Mouse (Mus musculus) Muller cell, postnatal 12 days (primary cell): ENCODE measurements around the gene Gnat1.
A peak's percentile ranks its signal among the peaks of the same experiment; 100 is the strongest.

Experiments used
- DNase-seq: peaks from one replicate; pipeline ENCODE4 v3.0.0-alpha.2; 2015; ENCODE audit errors: inconsistent ontology term

The Gnat1 gene

DNA sequence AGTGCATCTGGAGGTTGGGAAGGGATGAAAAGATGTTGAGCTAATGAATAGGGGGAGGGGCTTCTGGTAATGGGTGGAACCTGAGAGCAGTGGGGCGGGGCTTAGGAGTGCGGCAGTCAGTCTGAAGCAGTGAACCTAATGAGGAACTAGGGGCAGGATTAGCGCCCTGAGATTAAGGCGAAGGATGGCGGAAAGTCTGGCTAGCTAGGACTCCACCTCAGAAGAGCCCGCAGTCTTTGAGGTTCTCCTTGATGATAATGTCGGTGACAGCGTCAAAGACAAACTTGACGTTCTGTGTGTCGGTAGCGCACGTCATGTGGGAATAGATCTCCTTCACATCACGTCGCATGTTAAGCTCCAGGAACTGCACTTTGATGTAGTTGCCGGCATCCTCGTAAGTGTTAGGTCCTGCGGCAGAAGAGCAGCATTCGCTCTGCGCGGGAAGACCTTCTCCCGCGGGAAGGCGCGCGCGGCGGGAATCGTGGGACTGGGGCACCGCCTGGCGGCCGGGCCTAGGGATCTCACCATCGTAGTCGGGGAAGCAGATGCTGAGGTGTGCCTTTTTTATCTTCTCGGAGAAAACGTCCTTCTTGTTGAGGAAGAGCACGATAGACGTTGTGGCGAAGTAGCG, 3.7 kb downstream of the Gnat1 start:
- peak; percentile 83 for DNase-seq

DNA sequence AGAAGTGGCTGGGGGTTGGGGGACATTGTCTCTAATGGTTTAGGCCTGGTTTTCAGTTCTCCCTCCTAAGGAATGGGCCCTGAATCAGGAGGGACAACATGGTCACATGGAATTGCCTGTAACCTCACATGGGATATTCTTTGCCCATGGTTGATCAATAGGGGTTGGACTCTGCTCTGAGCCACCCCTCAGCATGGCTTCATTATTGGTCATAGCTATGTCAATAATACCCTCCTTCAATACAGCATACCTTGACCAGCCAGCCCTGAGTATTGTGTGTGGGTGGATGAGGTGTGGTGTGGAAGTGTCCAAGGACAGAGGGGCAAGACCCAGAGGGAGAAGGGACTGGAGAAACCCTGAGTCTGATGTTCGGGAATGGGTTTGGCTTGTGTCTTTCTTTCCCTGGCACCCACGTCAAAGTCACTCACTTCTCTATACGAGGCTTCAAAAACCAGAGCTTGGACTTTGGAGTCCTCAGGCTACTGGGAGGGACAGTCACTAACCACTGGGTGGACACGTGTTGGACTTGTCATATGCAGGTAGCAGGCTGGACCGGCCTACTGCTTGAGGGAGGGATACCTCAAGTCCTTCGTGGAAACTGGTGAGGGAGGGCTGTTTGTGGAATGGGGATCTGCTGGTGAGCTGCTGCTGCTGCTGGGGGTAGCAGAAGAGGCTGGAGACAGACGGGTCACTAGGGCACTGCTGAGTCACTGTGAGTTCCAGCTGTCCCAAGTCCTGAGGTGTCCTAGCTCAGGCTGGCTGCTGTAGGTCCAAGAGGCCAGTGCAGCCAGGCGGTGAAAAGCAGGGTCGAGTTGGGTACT, 4.7 kb downstream of the Gnat1 start:
- DNase-seq, result no peak

DNA sequence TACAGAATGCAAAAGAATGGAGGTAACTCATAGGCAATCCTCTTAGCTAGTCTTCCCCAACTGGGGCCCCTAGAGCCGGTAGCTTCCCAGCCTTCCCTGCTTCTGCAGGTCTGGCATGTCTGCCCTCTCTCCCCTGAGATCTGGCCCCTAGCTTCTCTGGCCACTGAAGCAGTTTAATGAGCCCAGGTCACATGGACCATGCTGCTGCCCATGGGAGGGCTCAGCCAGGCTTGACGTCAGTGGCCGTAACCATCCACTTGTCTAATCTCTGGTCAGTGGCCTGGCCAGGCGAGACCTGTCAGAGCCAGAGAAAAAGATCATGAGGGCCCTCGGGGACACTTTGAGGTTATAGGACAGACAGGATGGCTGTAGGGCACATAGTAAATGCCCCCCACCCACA, 9.3 kb downstream of the Gnat1 start:
- no peak for DNase-seq

DNA sequence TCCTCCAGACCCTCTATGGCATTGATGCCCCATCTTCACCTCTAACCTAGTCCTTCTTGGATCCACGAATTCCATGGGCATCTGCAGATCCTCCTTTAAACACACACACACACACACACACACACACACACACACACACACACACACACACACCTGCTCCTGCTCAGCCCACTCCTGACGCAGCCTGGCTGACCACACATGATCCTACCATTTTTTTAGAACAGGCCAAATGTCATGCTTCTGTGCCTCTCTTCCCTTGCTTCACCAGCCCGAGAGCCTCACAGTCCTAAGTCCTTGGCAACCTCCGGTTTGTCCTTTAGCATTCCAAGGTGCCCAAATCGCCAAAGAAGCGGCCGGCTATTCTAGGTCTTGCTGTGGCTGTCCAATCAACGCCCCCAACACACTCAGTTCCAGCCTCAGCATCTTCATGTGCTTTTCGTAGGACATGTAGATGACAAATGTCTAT, 10.0 kb downstream of the Gnat1 start, which contains the start of gene Slc38a3:
Gene Slc38a3 (minus strand): TSS at position 51 of the 466 bp plus-strand sequence.
- DNase-seq, result no peak

DNA sequence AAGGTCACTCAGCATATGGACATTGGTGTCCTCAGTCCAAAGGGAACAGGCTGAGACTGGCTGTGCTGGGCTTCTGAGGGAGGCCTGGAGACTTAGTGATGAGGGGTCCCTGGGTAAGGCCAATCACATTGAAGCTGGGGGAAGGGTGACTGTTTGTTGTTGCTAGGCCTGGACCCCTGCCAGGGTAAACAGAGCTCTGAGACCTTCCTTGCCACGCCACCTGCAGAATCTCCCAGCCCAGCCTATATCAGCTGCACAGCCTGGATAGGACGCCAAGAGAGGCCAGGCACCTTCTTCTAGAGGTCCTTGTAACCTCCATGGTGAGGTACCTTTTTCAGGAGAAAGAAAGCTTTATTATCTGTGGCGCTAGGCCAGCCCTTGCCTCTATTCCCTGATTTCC, 10.6 kb downstream of the Gnat1 start:
- DNase-seq, result no peak

DNA sequence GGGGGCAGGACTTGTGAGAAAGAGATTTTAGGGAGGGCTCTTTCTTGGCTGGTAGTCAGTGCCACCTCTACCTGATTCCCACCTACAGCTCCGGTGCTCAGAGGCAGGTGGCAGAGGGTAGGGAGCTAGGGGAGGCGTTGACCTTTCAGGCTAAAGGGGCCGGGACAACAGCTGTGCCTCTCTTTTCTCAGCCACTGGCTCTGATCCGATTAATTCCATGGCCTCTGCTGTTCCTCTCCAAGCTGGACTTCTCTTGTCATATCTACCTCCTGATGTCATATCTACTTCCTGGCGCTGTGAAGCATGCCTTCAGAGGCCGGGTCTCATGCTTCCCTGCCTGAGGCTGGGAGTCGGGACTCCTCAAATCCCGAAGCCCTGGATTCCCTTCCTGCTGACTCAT, 11.5 kb downstream of the Gnat1 start:
- no peak for DNase-seq

DNA sequence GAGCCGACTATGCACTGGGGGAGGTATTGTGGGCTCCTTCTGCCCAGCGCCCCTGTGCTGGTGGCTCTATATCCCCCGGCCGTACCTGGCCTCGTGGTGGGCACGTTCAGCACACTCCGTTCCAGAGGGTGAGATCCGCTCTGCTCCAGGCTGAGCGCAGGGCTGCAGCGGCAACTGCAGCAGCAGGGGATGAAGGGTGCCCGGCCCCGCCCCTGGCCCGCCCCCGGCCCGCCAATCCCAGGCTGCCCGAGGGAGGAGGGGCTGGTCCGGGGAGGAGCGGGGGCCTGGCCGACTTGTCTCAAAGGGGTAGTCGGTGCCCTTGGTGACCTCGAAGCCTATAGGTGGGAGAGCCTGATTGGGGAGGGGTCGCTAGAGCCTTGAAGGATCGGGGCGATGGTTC, 12.3 kb downstream of the Gnat1 start:
- peak; percentile 80 for DNase-seq

DNA sequence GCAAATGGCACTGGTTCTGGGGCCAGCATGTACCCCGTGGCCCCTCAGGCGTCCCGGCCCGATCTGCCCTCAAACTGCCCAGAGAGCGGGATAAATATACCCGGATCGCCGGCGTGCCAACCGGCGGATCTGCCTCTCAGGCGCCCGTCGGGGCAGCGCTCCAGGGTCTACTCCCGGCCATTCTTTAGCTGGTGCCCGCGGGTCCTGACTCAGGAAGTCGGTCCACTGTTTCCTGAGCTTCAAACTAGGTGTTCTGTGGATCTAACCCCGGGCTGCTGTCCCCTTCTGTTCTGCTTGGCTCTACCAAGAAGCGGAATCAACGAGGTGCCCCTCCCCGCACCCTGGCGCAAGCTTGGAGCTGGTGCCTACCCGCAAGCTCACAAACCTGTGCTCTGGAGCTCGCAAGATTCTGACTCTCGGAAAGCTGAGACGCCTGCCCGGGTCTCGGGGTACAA, 12.7 kb downstream of the Gnat1 start:
- DNase-seq, result peak; percentile 64

DNA sequence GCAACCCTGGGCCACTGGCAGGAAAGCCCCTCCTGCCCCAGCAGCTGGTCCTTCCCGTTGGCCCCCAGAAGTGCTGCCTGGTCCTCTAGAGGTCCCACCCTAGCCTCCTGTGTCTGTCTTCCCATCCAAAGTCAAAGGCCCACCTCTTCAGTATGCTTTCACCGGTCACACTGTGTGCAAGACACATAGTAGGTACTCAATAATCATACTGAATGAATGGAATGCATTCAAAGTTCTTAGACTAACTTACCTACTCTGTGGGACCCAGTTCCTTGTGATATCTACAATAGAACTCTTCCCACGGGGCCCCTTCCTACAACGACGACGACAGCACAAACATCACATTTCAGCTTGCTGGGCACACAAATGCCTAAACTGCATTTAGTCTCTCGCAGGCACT, 14.2 kb downstream of the Gnat1 start:
- no peak for DNase-seq

DNA sequence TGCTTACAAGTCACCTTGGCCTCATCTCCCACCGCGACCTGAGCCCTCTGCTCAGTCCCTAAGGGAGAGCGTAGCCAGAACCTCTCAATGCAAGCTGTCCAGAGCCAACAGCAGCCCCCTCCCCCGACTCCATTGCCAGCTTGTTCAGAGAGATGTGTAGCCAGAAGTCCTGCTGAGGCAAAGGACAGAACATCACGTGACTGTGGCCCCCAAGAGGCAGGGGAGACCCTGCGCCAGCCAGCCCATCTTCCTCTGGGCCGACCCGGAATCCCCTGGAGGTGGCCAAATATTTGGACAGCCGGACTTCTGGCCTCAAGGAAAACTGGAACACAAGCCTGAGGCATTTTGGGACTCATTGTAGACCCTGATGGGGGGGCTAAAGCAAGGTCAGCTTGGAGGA, 16.0 kb downstream of the Gnat1 start:
- no peak for DNase-seq

DNA sequence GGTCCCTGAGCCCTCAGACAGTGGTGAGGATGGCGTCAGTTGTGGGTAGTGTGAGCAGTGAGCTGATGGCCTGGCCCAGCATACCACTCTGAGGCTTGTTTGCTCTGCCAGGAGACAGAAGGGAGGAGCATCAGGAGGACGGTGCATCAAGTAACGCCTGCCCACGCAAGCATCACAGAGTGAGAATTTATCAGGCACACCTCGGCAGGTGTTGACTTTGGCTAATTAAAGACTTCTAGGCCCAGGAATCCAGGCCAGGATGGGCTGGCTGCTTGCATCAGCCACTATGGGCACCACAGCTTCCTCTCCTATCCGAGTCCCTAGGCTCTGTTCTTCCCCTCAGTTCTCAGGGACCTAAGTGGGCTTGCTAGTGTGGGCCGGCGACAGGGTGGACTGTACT, 17.2 kb downstream of the Gnat1 start:
- DNase-seq, result no peak

DNA sequence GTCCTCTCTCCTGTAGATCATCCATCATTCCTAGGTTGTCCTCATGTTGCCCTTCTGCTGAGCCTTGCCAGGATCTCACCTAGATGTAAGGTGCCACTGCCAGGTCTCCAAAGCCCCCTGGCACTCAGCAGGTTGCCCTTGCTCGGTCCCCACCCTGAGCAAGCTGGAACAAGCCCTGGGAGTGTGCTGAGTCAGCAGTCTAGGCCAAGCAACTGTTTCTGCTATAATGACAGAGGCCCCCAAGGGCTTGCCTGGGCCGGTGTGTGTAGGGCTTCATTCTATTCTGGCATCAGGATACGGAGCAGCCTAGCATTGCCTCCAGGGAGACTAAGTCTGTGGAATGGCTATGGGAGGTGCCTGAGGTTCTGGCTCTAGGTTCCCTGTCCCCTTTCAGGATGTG, 18.7 kb downstream of the Gnat1 start:
- DNase-seq, result no peak

DNA sequence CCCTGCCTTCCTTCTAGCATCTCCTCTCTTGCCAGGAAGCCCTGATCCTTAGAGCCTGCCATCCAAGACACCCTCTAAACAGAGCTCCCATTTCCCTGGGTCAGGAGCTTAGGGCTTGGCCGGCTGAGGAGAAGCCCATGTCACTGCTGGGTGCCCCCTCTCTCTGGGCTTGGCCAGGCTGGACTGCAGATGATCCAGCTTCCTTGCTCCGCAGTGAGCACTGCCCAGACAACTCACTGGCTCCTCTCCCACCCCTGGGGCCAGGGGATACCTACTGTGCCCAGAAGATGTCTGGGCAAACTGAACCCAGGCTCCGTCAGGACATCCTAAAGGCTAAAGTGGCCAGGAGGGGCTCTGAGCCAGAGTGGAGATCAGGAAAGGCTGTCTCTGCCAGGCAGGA, 19.6 kb downstream of the Gnat1 start:
- DNase-seq, result no peak

DNA sequence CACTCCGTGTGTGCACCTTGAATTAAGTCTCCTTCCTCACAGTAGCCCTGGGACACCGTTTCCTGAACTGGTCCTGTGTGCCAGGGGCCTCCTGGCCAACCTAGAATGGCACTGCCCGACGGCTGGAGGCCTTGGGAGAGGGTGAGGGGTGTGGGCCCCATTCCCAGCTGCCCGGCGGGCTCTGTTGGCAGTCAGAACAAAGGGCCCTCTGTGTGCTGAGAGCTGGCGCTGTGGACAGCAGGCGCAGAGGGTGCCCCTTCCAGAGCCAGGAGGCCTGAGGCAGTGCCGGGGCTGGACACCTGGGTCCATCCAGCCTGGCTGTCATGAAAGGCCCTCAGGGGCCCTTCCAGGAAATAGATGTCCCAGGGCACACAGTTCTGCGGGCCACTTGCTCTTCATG, 20.0 kb downstream of the Gnat1 start:
- peak; percentile 93 for DNase-seq

DNA sequence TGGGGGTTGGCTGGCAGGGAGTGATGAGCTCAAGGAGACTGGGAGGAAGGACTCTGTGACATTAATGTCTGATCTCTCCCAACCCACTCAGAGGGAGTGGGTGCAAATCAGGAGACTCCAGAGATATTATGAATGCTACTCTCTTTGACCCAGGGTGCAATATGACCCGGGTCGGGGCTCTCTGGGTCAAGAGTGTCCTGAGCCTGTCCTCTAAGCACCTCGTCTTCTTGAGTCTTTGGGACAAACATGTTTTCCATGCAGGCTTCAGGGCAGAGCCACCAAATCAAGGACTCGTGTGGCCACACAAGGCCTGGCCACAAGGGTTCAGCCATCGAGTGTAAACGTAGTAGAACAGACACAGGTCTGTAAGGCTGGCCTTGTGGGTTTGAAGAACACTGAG, 21.4 kb downstream of the Gnat1 start:
- no peak for DNase-seq

DNA sequence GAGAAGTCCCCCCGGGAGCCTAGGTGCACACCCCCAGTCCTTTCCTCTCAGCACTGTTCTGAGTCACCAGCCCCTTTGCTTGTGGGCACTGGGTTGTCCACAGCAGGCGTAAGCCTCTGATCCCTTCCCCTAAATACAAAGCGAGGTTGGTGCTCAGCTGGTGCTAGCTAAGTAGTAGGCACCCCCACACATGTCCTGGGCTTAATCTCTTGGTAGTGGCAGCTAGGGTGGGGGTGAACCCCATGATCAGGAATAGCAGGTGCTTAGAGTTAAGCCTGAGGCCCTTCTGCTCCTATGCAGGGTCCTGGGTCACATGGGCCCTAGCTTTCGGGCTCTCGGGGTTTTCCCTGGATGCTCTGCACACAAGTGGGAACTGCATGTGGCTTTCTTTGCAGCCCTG, 22.4 kb downstream of the Gnat1 start:
- DNase-seq, result no peak

DNA sequence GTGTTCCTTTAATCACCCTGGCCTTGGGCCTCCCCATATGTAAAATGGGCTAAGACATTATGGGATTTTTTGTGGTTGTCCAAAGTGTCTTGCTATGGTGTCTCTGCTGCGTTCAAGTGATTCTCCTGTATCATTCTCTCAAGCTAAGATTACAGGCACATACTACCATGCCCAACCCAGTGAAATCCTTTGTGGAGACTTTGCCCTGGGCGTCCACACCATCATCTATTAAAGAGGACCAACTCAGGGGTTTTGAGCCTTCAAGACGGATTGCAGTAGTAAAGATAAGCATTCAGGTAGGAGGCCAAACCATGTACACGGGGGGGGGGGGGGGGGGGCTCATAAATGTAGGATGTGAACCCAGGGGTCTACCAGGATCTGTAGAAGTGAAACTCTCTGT, 24.9 kb downstream of the Gnat1 start:
- DNase-seq, result no peak

DNA sequence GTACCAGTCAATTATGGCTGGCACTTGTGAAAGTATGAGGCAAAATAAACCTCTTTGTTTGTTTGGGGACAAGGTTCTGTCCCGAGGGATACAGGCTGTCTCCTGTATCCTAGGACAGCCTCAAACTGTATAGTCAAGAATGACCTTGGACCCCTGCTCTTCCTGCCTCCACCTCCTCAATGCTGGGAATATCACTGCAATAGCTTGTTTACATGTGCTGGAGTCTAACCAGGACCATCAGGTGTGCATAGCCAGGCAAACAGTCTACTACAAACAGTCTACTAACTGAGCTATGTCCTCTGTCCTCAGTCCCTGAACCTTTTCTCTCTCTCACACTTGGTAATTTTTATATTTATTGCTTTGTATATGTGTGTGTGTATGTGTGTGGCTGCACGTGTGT, 26.0 kb downstream of the Gnat1 start:
- no peak for DNase-seq

DNA sequence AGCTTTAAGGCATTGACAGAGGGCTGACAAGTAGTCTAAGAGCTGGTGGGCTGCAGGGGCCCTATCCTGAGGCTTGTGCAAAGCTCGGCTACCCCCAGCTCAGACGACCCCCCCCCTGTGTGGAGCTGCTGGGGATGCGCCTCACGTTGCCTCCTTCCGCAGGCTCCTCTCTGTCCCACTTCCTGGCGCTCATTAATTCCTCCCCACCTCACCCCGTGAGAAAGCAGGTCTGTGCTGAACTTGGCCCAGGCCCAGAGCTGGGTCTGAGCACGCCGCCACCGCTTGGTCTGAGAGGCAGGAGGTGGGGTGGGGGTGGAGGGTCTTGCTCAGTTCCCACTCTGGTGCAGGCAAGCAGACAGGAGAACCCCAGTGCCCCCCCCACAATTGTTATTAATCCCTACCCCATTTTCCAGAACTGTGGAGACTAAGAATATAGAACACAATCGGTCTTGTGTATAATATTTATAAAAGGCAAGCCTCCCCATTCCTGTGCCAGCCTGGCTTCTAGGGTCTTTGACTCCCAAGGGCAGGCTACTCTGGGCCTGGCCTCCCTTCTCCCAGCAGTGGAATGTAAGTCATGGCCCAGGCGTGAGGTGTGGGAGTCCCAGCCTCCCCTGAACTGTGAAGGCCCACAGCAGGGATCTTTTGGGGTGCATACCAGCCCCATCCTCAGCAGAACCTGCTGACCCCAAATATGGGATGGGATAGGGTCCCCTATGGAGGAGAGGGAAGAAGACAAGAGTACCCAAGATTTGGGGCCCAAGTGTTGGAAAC, 28.6 kb downstream of the Gnat1 start:
- peak; percentile 65 for DNase-seq

DNA sequence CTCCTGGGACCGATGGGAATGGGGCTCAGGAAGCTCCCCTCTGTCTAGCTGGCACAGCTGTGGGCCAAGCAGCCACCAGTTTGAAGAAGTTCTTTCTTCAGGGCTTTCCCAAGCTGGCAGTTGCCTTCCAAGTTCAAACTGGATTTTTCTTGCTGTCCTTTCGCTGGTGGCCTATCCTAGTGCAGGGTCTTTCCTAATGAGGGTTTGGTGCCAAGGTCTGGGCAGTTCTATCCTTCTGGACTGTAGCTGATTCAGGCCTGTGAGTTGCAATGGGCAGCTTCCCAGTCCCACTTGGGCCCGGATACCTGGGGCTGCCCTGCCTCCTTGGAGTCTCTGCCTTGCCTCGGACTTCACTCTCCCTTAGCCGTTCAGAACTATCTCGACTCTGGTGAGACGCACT, 29.3 kb downstream of the Gnat1 start:
- no peak for DNase-seq

DNA sequence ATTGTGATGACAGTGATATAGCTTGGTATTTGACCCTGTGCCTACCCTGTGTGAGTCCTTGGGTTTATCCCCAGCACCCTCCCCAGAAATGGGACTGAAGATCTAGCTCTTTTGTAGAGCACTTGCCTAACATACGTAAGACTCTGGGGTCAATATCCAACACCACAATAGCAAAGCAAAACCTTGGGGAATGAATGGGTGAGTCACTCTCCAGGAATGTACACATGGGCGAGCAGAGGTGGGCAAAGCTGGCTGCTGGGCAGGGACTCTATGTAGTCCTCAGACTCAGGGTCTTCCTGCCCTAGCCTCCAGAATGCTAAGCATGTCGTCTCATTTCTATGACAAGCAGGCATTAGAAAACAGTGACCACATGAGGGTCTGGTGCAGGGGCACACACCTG, 30.7 kb downstream of the Gnat1 start:
- peak; percentile 72 for DNase-seq

DNA sequence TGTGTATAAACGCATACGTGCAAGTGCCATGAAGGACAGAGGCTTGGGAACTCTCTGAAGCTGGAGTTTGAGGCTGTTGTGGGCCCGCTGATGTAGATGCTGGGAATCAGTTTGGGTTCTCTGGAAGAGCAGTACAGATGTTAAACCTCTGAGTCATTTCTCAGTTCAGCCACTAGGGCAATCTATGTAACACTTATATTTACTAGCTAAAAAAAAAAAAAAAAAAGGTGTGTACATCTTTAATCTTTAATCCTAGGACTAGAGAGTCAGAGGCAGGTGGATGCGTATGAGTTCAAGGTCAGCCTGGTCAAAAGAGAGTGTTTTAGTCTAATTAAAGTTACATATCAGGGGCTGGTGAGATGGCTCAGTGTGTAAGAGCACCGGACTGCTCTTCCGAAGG, 32.5 kb downstream of the Gnat1 start:
- no peak for DNase-seq

DNA sequence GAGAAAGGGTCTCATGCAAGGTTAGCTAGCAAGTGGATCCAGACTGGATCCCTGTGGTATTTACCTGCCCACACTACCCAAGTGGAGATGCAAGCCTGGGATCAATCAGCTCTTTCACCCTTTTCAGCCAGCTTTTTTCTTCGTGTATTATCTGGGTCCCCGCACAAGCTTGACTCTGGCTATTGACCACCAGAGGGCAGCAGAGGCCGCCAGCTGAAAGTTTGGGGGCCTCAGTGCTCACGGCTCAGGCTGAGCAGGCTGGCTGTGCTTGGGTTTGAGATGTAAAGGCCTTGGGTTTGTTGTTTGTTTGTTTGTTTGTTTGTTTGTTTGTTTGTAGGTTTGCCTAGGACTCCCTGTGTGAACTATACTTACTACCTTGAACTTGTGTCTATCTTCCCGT, 33.9 kb downstream of the Gnat1 start:
- DNase-seq, result peak; percentile 73
